Mouse (Mus musculus) neural tube, embryonic 14.5 days (tissue): ENCODE measurements at regions not wholly inside any gene's neighbourhood (a gene's known extent, or its start where the extent isn't known, plus 50 kb on each side); places are given as distances from the start of the nearest gene placed in this dataset.
A peak's percentile ranks its signal among the peaks of the same experiment; 100 is the strongest.

Experiments used
- ATAC-seq: fragments of 200-750 bp; cut with Nextera tagmentation; 2 replicates; pipeline ENCODE4 v1.8.0; 2017; ENCODE audit warnings: low read depth, mild to moderate bottlenecking, moderate TSS enrichment, moderate library complexity
- H3K27ac ChIP-seq: fragments of 300-500 bp; sonication (generic); 2 replicates; pipeline ENCODE4 v1.5.1; 2014; ENCODE audit warnings: low read depth, mild to moderate bottlenecking, control low read depth, low read length, moderate library complexity, mixed read lengths
- H3K27me3 ChIP-seq: fragments of 300-500 bp; sonication (generic); 2 replicates; pipeline ENCODE4 v1.6.1; 2014; ENCODE audit warnings: low read length; ENCODE audit not compliant: control insufficient read depth, insufficient read depth
- H3K36me3 ChIP-seq: fragments of 300-500 bp; sonication (generic); 2 replicates; pipeline ENCODE4 v1.6.1; 2014; ENCODE audit warnings: low read length, mixed read lengths; ENCODE audit not compliant: control insufficient read depth, insufficient read depth
- H3K4me1 ChIP-seq: fragments of 300-500 bp; sonication (generic); 2 replicates; pipeline ENCODE4 v1.6.1; 2014; ENCODE audit warnings: low read length; ENCODE audit not compliant: control insufficient read depth, insufficient read depth
- H3K4me2 ChIP-seq: fragments of 300-500 bp; sonication (generic); 2 replicates; pipeline ENCODE4 v1.6.1; 2014; ENCODE audit warnings: mild to moderate bottlenecking, low read depth, low read length, control low read depth
- H3K4me3 ChIP-seq: fragments of 300-500 bp; sonication (generic); 2 replicates; pipeline ENCODE4 v1.5.1; 2014; ENCODE audit warnings: low read depth, low read length, control low read depth, mixed read lengths
- H3K9ac ChIP-seq: fragments of 300-500 bp; sonication (generic); replicated peaks from 2 replicates; pipeline ENCODE4 v1.6.1; 2014; ENCODE audit warnings: low read depth, mild to moderate bottlenecking, control low read depth, low read length, mixed read lengths
- H3K9me3 ChIP-seq: fragments of 300-500 bp; sonication (generic); 2 replicates; pipeline ENCODE4 v1.6.1; 2016; ENCODE audit warnings: low read length; ENCODE audit not compliant: control insufficient read depth
- WGBS: fragments of 180-500 bp; shearing (Covaris S2); extraction: QIAGEN DNeasy Blood & Tissue Kit; methylation state at CpG from one replicate; pipeline ENCODE4 v1.1.7; 2014; 5-methylcytosine and 5-hydroxymethylcytosine counted together

GRCm38 (mm10) chr4:52197777-52198176, 241.3 kb upstream of the Smc2 start:
- Histone ChIP-seq H3K9me3 (no peaks in the 10 kb centered on the region), H3K27ac (no peak overlapping the region), H3K4me1 (no peaks in the 10 kb centered on the region), H3K9ac (no peak overlapping the region), H3K4me3 (no peak overlapping the region), H3K27me3 (no peaks in the 10 kb centered on the region), H3K4me2 (no peak overlapping the region), H3K36me3 (no peaks in the 10 kb centered on the region)
- WGBS: 47% methylated on average over 3 of the region's 3 CpGs
- ATAC-seq: peak; percentile 75; the same call in 1 of the 2 replicates

- Histone ChIP-seq H3K36me3 (no peaks in the 10 kb centered on the region), H3K27me3 (no peaks in the 10 kb centered on the region), H3K4me3 (no peak overlapping the region), H3K9ac (no peak overlapping the region), H3K4me1 (0 out of 2 replicates have a peak, but pooled peaks cover 4% of the 10 kb centered on the region), H3K9me3 (no peaks in the 10 kb centered on the region), H3K4me2 (no peak overlapping the region), H3K27ac (no peak overlapping the region)
- ATAC-seq: 0 out of 2 replicates have a peak, but pooled peaks have one; percentile 21
These were observed 228.4 kb upstream of the Smc2 start for GRCm38 (mm10) chr4:52210601-52211000.

- ATAC-seq: peak; percentile 75
- no peak overlapping the region for H3K4me2 ChIP-seq
- H3K9me3 ChIP-seq: no peaks in the 10 kb centered on the region
- no peak overlapping the region for H3K9ac ChIP-seq
- no peak overlapping the region for H3K27ac ChIP-seq
- H3K36me3 ChIP-seq: no peaks in the 10 kb centered on the region
- H3K4me1 ChIP-seq: 0 out of 2 replicates have a peak, but pooled peaks cover 4% of the 10 kb centered on the region
- no peaks in the 10 kb centered on the region for H3K27me3 ChIP-seq
- no peak overlapping the region for H3K4me3 ChIP-seq
- 12% methylated on average over 5 of the region's 5 CpGs for WGBS
These were observed 228.0 kb upstream of the Smc2 start for GRCm38 (mm10) chr4:52211022-52211421.

GRCm38 (mm10) chr4:52213363-52213762, 225.7 kb upstream of the Smc2 start:
- WGBS: 19% methylated on average over 3 of the region's 3 CpGs
- Histone ChIP-seq H3K27me3 (no peaks in the 10 kb centered on the region), H3K4me2 (no peak overlapping the region), H3K4me3 (no peak overlapping the region), H3K27ac (no peak overlapping the region), H3K9me3 (no peaks in the 10 kb centered on the region), H3K9ac (no peak overlapping the region), H3K36me3 (no peaks in the 10 kb centered on the region), H3K4me1 (0 out of 2 replicates have a peak, but pooled peaks cover 4% of the 10 kb centered on the region)
- peak; percentile 75; the same call in 1 of the 2 replicates for ATAC-seq
